Mouse (Mus musculus) lung, adult 2 months (tissue): ENCODE results near the gene Zgrf1.

Experiments
- CTCF ChIP-seq: fragments of 200-500 bp; IDR thresholded peaks from 2 replicates; pipeline ENCODE4 v1.5.1; 2011; ENCODE audit warnings: mild to moderate bottlenecking, low read length, control low read depth; ENCODE audit not compliant: insufficient read depth
- POLR2A ChIP-seq: fragments of 200-500 bp; IDR thresholded peaks from 2 replicates; pipeline ENCODE4 v1.6.1; 2011; ENCODE audit warnings: low read depth, mild to moderate bottlenecking, control low read depth, low read length, borderline replicate concordance; ENCODE audit errors: extremely low read depth

DNA sequence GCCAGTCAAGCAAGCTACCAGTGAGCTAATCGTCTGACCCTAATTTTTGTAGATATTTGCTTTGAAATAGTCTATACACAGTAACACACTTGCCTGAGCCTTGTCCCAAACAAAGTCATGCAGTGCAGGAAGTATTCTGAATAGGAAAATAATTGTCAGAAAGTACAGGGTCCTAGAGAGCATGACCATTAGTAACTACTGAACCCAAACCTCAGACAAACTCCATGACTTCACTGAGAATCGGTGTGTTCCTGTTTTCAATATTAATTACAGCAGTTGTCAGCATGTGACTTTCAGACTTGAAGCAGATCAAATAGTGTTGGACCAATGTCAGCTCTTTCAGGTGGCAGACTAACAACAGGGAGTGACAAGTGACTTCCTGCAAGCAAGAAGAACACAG, 39.6 kb upstream of the Zgrf1 start:
- TF ChIP-seq CTCF: no peak
- no peak for TF ChIP-seq POLR2A
